Mouse (Mus musculus) CH12.LX (cell line): ENCODE data around the gene Wdr47.

Experiments used
- CTCF ChIP-seq, 2 experiments: IDR thresholded peaks in 1 of 2; conservative IDR thresholded peaks in 1 of 2; 2 replicates each; pipeline ENCODE4 v1.5.1; 2011 to 2012; ENCODE audit warnings: low read depth in 2 of 2, low read length in 2 of 2, improper control_type of control experiment in 1 of 2, inconsistent platforms in 1 of 2, mild to moderate bottlenecking in 1 of 2, moderate library complexity in 1 of 2
- ETS1 ChIP-seq: conservative IDR thresholded peaks from 2 replicates; pipeline ENCODE4 v1.6.1; 2012; ENCODE audit warnings: low read depth, mild to moderate bottlenecking, inconsistent platforms, low read length, improper control_type of control experiment, moderate library complexity
- IRF4 ChIP-seq: IDR thresholded peaks from 2 replicates; pipeline ENCODE4 v1.6.1; 2014; ENCODE audit warnings: low read depth, mild to moderate bottlenecking, inconsistent platforms, low read length, improper control_type of control experiment
- POLR2A ChIP-seq: IDR thresholded peaks from 2 replicates; pipeline ENCODE4 v1.6.1; 2011; ENCODE audit warnings: low read depth, mild to moderate bottlenecking, improper control_type of control experiment, low read length
- POLR2AphosphoS2 ChIP-seq: IDR thresholded peaks from 2 replicates; pipeline ENCODE4 v1.6.1; 2011; ENCODE audit warnings: low read depth, low read length, improper control_type of control experiment
- SIN3A ChIP-seq: IDR thresholded peaks from 2 replicates; pipeline ENCODE4 v1.6.1; 2012; ENCODE audit warnings: low read length, improper control_type of control experiment, inconsistent platforms

GRCm38 (mm10) chr3:108562777-108563271 lies 28.3 kb upstream of the Wdr47 start:
- TF ChIP-seq ETS1 (no peak), IRF4 (no peak), CTCF (conservative IDR thresholded peaks at IDR 0.05 in 1 of 2, IDR thresholded peaks at IDR 0.05 in 1 of 2; ENCODE audit: low read depth in 2 of 2, low read length in 2 of 2) (peak in 1 of 2 experiments; percentile 57; a peak in 2 of 4 replicates), POLR2A (no peak), POLR2AphosphoS2 (no peak; the same call in 1 of the 2 replicates), SIN3A (no peak; the same call in 1 of the 2 replicates)
